Mouse (Mus musculus) hematopoietic stem cell, adult 5-6 weeks (primary cell): Measurements from ENCODE around the gene Perp. TPM values are rescaled to one million over a fixed set of nuclear protein-coding genes. Genes with fewer than 3 reads are reported as not detected.
A peak's percentile ranks its signal among the peaks of the same experiment; 100 is the strongest.

Experiments
- ATAC-seq, 2 experiments: fragments of 125-278 bp in 1 of 2; replicated peaks in 1 of 2; 2 replicates each; pipeline ENCODE4 v1.8.0; 2016 to 2017; ENCODE audit warnings: inconsistent platforms in 2 of 2, mild to moderate bottlenecking in 2 of 2, moderate number of reproducible peaks in 2 of 2, low read depth in 1 of 2, moderate TSS enrichment in 1 of 2; ENCODE audit not compliant: low FRiP score in 2 of 2, poor library complexity in 2 of 2, severe bottlenecking in 2 of 2, insufficient read depth in 1 of 2, low TSS enrichment in 1 of 2
- total RNA-seq: library from RNA; stranded (forward); fragments of 172-1452, 232-1000 nt; gene quantifications from 2 replicates; pipeline ENCODE4 v1.2.3, GENCODE M21; 2017

Gene Perp
- 2.4 and 3.4 TPM in 2 replicates for total RNA-seq

GRCm38 (mm10) chr10:18844441-18845286, at the start of gene Perp:
Gene Perp, plus strand, starts transcription at chr10:18845020.
- peak; percentile 67 to 75 for ATAC-seq

GRCm38 (mm10) chr10:18811751-18812150, 33.1 kb upstream of the Perp start:
- ATAC-seq: no peak

- no peak for ATAC-seq
Observed at GRCm38 (mm10) chr10:18816560-18816959, 28.3 kb upstream of the Perp start.

- no peak for ATAC-seq
Observed at GRCm38 (mm10) chr10:18825143-18825542, 19.7 kb upstream of the Perp start.

- ATAC-seq: peak; percentile 46 to 62; a peak in 3 of 4 replicates
Observed at GRCm38 (mm10) chr10:18826107-18826506, 18.7 kb upstream of the Perp start.

GRCm38 (mm10) chr10:18827936-18828335, 16.9 kb upstream of the Perp start:
- no peak for ATAC-seq

- ATAC-seq: no peak
Observed at GRCm38 (mm10) chr10:18830359-18830758, 14.5 kb upstream of the Perp start.

- ATAC-seq: peak in 1 of 2 experiments; percentile 37; a peak in 1 of 4 replicates
Observed at GRCm38 (mm10) chr10:18831823-18832222, 13.0 kb upstream of the Perp start.

- ATAC-seq: no peak
Observed at GRCm38 (mm10) chr10:18834389-18834788, 10.4 kb upstream of the Perp start.

GRCm38 (mm10) chr10:18835684-18836479, 8.9 kb upstream of the Perp start:
- peak; percentile 36 to 67; a peak in 3 of 4 replicates for ATAC-seq

GRCm38 (mm10) chr10:18839530-18839929, 5.3 kb upstream of the Perp start:
- ATAC-seq: no peak

GRCm38 (mm10) chr10:18840736-18841135, 4.1 kb upstream of the Perp start:
- ATAC-seq: no peak

- ATAC-seq: no peak
Observed at GRCm38 (mm10) chr10:18845287-18845662, 455 bp downstream of the Perp start.

- no peak for ATAC-seq
Observed at GRCm38 (mm10) chr10:18845711-18846110, 891 bp downstream of the Perp start.

GRCm38 (mm10) chr10:18846474-18847264, 1.8 kb downstream of the Perp start:
- no peak; a peak in 1 of 4 replicates for ATAC-seq

GRCm38 (mm10) chr10:18850177-18850576, 5.4 kb downstream of the Perp start:
- ATAC-seq: no peak

GRCm38 (mm10) chr10:18853417-18853816, 8.6 kb downstream of the Perp start:
- no peak for ATAC-seq
